Mouse (Mus musculus): ENCODE results near the gene Nkd1. TPM values are rescaled to one million over a fixed set of nuclear protein-coding genes. Genes with fewer than 3 reads are reported as not detected.

The Nkd1 gene
- 40.7 and 46.1 TPM in 2 replicates for total RNA-seq (2021)
- long read RNA-seq, experiment 1, transcript Nkd1-201 (10 exons, 3,035 nt), result major isoform, 72 of 86 reads
- long read RNA-seq, experiment 1, partial matches to known transcripts, result 5 of 86 reads
- long read RNA-seq, experiment 1, other reads (novel, unspliced or antisense), result 9 of 86 reads
- long read RNA-seq, experiment 2, transcript Nkd1-201 (10 exons, 3,035 nt), result major isoform, 54 of 70 reads
- long read RNA-seq, experiment 2, partial matches to known transcripts, result 6 of 70 reads
- long read RNA-seq, experiment 2, other reads (novel, unspliced or antisense), result 10 of 70 reads

GRCm38 (mm10) chr8:88520985-88521527 is at the start of gene Nkd1:
TSS of gene Nkd1 (plus strand) at chr8:88521354.
- DNase-seq, result peak; percentile 97

- DNase-seq, result no peak
Measured at GRCm38 (mm10) chr8:88481290-88481689, 39.9 kb upstream of the Nkd1 start.

GRCm38 (mm10) chr8:88488391-88488829 is 32.7 kb upstream of the Nkd1 start:
- no peak for DNase-seq

GRCm38 (mm10) chr8:88494076-88494475 is 27.1 kb upstream of the Nkd1 start:
- no peak for DNase-seq

- peak; percentile 32 for DNase-seq
Measured at GRCm38 (mm10) chr8:88495071-88495805, 25.9 kb upstream of the Nkd1 start.

GRCm38 (mm10) chr8:88502143-88502542 is 19.0 kb upstream of the Nkd1 start:
- DNase-seq, result no peak

GRCm38 (mm10) chr8:88506981-88507380 is 14.2 kb upstream of the Nkd1 start:
- no peak for DNase-seq

GRCm38 (mm10) chr8:88511061-88511460 is 10.1 kb upstream of the Nkd1 start:
- no peak for DNase-seq

- DNase-seq, result no peak
Measured at GRCm38 (mm10) chr8:88512094-88512794, 8.9 kb upstream of the Nkd1 start.

- peak; percentile 51 for DNase-seq
Measured at GRCm38 (mm10) chr8:88518047-88518446, 3.1 kb upstream of the Nkd1 start.

GRCm38 (mm10) chr8:88520381-88520780 is 773 bp upstream of the Nkd1 start:
- DNase-seq, result peak; percentile 67

GRCm38 (mm10) chr8:88521541-88522414 is 624 bp downstream of the Nkd1 start:
- no peak for DNase-seq

GRCm38 (mm10) chr8:88522433-88523030 is 1.4 kb downstream of the Nkd1 start:
- DNase-seq, result no peak

- DNase-seq, result no peak
Measured at GRCm38 (mm10) chr8:88523621-88524020, 2.5 kb downstream of the Nkd1 start.

GRCm38 (mm10) chr8:88524132-88524531 is 3.0 kb downstream of the Nkd1 start:
- no peak for DNase-seq

GRCm38 (mm10) chr8:88524851-88525250 is 3.7 kb downstream of the Nkd1 start:
- no peak for DNase-seq

- no peak for DNase-seq
Measured at GRCm38 (mm10) chr8:88526296-88526695, 5.1 kb downstream of the Nkd1 start.

GRCm38 (mm10) chr8:88528186-88528585 is 7.0 kb downstream of the Nkd1 start:
- no peak for DNase-seq

GRCm38 (mm10) chr8:88529798-88530197 is 8.6 kb downstream of the Nkd1 start:
- no peak for DNase-seq

GRCm38 (mm10) chr8:88537081-88537480 is 15.9 kb downstream of the Nkd1 start:
- DNase-seq, result no peak
